Comparison of ENCODE assay signal across 8 mouse cellular contexts in genomic region chr1:191896806-191897552, GRCm38 (mm10). TPM values are rescaled to one million over a fixed set of nuclear protein-coding genes. Genes with fewer than 3 reads are reported as not detected.
DNase-seq lines count a peak whose midpoint lies in the region.

No protein-coding gene starts in this region.

- DNase-seq in 416B (ENCODE audit: low read depth) (peak; percentile 39), NIH3T3 (ENCODE audit: low read depth) (peak; percentile 28)
- peak; percentile 57 for DNase-seq in heart, adult 8-10 months (ENCODE audit: low spot score)
- DNase-seq in kidney, postnatal 25 days = peak; percentile 64 to 83
- DNase-seq in thymus, postnatal 25 days = no peak
- no peak for DNase-seq in layer of hippocampus, postnatal 10 days (ENCODE audit: low spot score in 2 of 2)
- DNase-seq in layer of hippocampus, postnatal 14 days (ENCODE audit: low spot score in 2 of 2) = no peak
- DNase-seq in natural killer cell, adult 2 months (ENCODE audit: low spot score in 2 of 2) = no peak

RNA-seq across cellular contexts. Expression of gene Slc30a1, which starts 9.6 kb away (rescaled TPM):
- 10 to 100 TPM; 16.2 to 19.5 (median 16.6) TPM for total RNA-seq in heart, adult 8-10 months (2022)
- total RNA-seq in layer of hippocampus, postnatal 10 days (2021) = 10 to 100 TPM; 27.5 to 36.4 TPM
- 10 to 100 TPM; 29.7 to 29.9 TPM for total RNA-seq in layer of hippocampus, postnatal 14 days (2021)

Comparison
In these comparisons a context has a peak if more than half of its experiments do, and no peak if none do; other contexts are left out.
1. DNase-seq: peak in 416B (single experiment), NIH3T3 (single experiment), heart, adult 8-10 months (single experiment) and kidney, postnatal 25 days (2 of 2); none in thymus, postnatal 25 days (single experiment), layer of hippocampus, postnatal 10 days (0 of 2), layer of hippocampus, postnatal 14 days (0 of 2) and natural killer cell, adult 2 months (0 of 2).